Mouse (Mus musculus): ENCODE results near the gene Elk4.
A peak's percentile ranks its signal among the peaks of the same experiment; 100 is the strongest.

Elk4 gene

GRCm38 (mm10) chr1:132014800-132015199, 7.4 kb downstream of the Elk4 start:
- DNase-seq (ENCODE audit: low read depth, low spot score) = no peak

- no peak for DNase-seq (ENCODE audit: low read depth, low spot score)
Observed at GRCm38 (mm10) chr1:132016691-132017090, 9.3 kb downstream of the Elk4 start.

- DNase-seq (ENCODE audit: low read depth, low spot score) = no peak
Observed at GRCm38 (mm10) chr1:132019876-132020275, 12.5 kb downstream of the Elk4 start.

- DNase-seq (ENCODE audit: low read depth, low spot score) = no peak
Observed at GRCm38 (mm10) chr1:132022107-132022506, 14.7 kb downstream of the Elk4 start.

- no peak for DNase-seq (ENCODE audit: low read depth, low spot score)
Observed at GRCm38 (mm10) chr1:132026925-132027646, 19.7 kb downstream of the Elk4 start.

GRCm38 (mm10) chr1:132027978-132028377, 20.6 kb downstream of the Elk4 start:
- no peak for DNase-seq (ENCODE audit: low read depth, low spot score)

- DNase-seq (ENCODE audit: low read depth, low spot score) = no peak
Observed at GRCm38 (mm10) chr1:132028413-132028812, 21.0 kb downstream of the Elk4 start.

GRCm38 (mm10) chr1:132030574-132030973, 23.2 kb downstream of the Elk4 start:
- no peak for DNase-seq (ENCODE audit: low read depth, low spot score)

- no peak for DNase-seq (ENCODE audit: low read depth, low spot score)
Observed at GRCm38 (mm10) chr1:132032172-132032571, 24.8 kb downstream of the Elk4 start.

- DNase-seq (ENCODE audit: low read depth, low spot score) = no peak
Observed at GRCm38 (mm10) chr1:132037746-132038145, 30.3 kb downstream of the Elk4 start.

GRCm38 (mm10) chr1:132038753-132039152, 31.3 kb downstream of the Elk4 start:
- no peak for DNase-seq (ENCODE audit: low read depth, low spot score)

- no peak for DNase-seq (ENCODE audit: low read depth, low spot score)
Observed at GRCm38 (mm10) chr1:132040201-132040621, 32.8 kb downstream of the Elk4 start.

- peak; percentile 84 for DNase-seq (ENCODE audit: low read depth, low spot score)
Observed at GRCm38 (mm10) chr1:132043759-132044158, 36.4 kb downstream of the Elk4 start.

- DNase-seq (ENCODE audit: low read depth, low spot score) = no peak
Observed at GRCm38 (mm10) chr1:132046143-132046735, 38.8 kb downstream of the Elk4 start.

- no peak for DNase-seq (ENCODE audit: low read depth, low spot score)
Observed at GRCm38 (mm10) chr1:132051746-132052145, 44.3 kb downstream of the Elk4 start.

GRCm38 (mm10) chr1:132054387-132054786, 47.0 kb downstream of the Elk4 start:
- no peak for DNase-seq (ENCODE audit: low read depth, low spot score)

GRCm38 (mm10) chr1:132055054-132055664, 47.8 kb downstream of the Elk4 start:
- no peak for DNase-seq (ENCODE audit: low read depth, low spot score)

GRCm38 (mm10) chr1:132058558-132058957, 51.2 kb downstream of the Elk4 start:
- DNase-seq (ENCODE audit: low read depth, low spot score) = no peak

GRCm38 (mm10) chr1:132060036-132060769, 52.8 kb downstream of the Elk4 start:
- DNase-seq (ENCODE audit: low read depth, low spot score) = no peak

- no peak for DNase-seq (ENCODE audit: low read depth, low spot score)
Observed at GRCm38 (mm10) chr1:132061750-132062541, 54.5 kb downstream of the Elk4 start.

- no peak for DNase-seq (ENCODE audit: low read depth, low spot score)
Observed at GRCm38 (mm10) chr1:132063096-132063495, 55.7 kb downstream of the Elk4 start.
